Mouse (Mus musculus): ENCODE results near the gene Synpo2l. TPM values are rescaled to one million over a fixed set of nuclear protein-coding genes. Genes with fewer than 3 reads are reported as not detected.
"Not testable (repeated sequence)": the region's sequence is repeated elsewhere in the genome, so short reads cannot be mapped to it uniquely, and the experiment has no call there.

The Synpo2l gene
- polyA plus RNA-seq, 1 experiment = 4.3 TPM

DNA sequence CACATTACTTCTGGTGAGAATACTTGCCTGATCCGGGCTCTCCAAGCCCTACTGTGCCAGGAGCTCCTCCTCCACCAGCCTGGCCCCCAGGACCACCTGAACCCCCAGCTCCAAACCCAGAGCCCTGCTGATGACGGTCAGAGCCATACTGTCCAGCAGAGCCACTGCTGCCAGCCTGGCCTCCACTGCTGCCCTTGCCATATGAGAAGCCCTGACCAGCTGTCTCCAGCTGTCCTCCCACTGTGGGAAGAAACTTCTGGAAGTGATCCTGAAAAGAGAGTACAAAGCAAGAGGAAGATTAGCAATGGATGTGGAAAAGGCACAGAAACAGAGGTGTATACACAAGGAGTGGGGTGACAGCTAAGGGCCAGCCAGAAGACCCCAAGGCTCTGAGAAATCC lies 17.2 kb downstream of the Synpo2l start:
- H3K4me3 ChIP-seq (replicated peaks; ENCODE audit: extremely low read depth, low read depth, low read length) = no peak overlapping the region
- no peak for DNase-seq
- WGBS = 75% methylated on average over 2 of the region's 2 CpGs
- no peak for TF ChIP-seq POLR2A (IDR thresholded peaks at IDR 0.05; ENCODE audit: borderline replicate concordance, extremely low read depth, low read depth, low read length)
- H3K4me1 ChIP-seq (ENCODE audit: control insufficient read depth, insufficient read depth, low read length) = no peaks in the 10 kb centered on the region

DNA sequence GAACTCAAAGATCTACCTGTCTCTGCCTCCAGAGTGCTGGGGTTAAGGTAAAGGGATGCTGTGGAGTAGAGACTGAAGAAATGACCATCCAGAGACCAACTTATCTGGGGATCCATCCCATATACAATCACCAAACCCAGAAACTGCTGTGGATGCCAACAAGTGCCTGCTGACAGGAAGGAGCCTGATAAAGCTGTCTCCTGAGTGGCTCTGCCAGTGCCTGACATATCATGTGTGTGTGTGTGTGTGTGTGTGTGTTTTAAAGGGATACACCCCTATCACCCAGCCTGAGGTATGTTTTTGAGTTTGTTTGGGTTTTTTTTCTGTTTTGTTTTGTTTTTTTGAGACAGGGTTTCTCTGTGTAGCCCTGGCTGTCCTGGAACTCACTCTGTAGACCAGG lies 21.8 kb downstream of the Synpo2l start:
- Histone ChIP-seq H3K4me1 (ENCODE audit: control insufficient read depth, insufficient read depth, low read length) (peaks cover 5% of the 10 kb centered on the region; the same call in 1 of the 2 replicates), H3K4me3 (replicated peaks; ENCODE audit: extremely low read depth, low read depth, low read length) (no peak overlapping the region)
- DNase-seq = no peak
- no peak for TF ChIP-seq POLR2A (IDR thresholded peaks at IDR 0.05; ENCODE audit: borderline replicate concordance, extremely low read depth, low read depth, low read length)
- no peak for TF ChIP-seq CTCF (IDR thresholded peaks at IDR 0.05; ENCODE audit: insufficient read depth, low read length)

- no peak for DNase-seq
- H3K4me1 ChIP-seq (ENCODE audit: control insufficient read depth, insufficient read depth, low read length) = peaks cover 5% of the 10 kb centered on the region; the same call in 1 of the 2 replicates
- 33% methylated on average over 3 of the region's 3 CpGs for WGBS
- TF ChIP-seq POLR2A (IDR thresholded peaks at IDR 0.05; ENCODE audit: borderline replicate concordance, extremely low read depth, low read depth, low read length) (no peak), CTCF (IDR thresholded peaks at IDR 0.05; ENCODE audit: insufficient read depth, low read length) (no peak)
- H3K4me3 ChIP-seq (replicated peaks; ENCODE audit: extremely low read depth, low read depth, low read length) = no peak overlapping the region
Measured at GRCm38 (mm10) chr14:20645547-20645946, 22.6 kb downstream of the Synpo2l start.

DNA sequence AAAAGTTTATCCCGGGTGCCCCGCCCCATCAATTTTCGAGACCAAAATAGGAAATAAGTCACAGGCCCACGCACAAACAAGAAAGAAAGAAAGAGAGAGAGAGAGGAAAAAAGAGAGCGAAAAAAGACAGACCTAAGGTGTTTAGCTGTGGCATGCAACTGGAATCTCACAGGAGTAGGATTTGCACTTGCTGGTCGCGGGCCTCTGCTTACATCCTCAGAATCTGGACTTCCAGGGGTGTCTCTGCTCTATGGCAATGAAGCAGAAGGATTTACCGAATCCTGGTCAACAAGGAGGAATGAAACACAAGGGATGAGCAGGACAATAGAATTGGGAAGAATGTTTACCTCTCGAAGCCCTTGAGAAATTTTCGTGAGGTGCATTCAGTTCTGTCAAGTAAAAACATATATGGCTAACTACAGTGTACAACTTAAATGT lies 26.7 kb downstream of the Synpo2l start:
- TF ChIP-seq CTCF (IDR thresholded peaks at IDR 0.05; ENCODE audit: insufficient read depth, low read length) = no peak
- TF ChIP-seq POLR2A (IDR thresholded peaks at IDR 0.05; ENCODE audit: borderline replicate concordance, extremely low read depth, low read depth, low read length) = no peak
- no peak for DNase-seq
- 13% methylated on average over 10 of the region's 10 CpGs for WGBS
- peaks cover 7% of the 10 kb centered on the region for H3K4me1 ChIP-seq (ENCODE audit: control insufficient read depth, insufficient read depth, low read length)
- H3K4me3 ChIP-seq (replicated peaks; ENCODE audit: extremely low read depth, low read depth, low read length) = peak overlapping the region; percentile 95

GRCm38 (mm10) chr14:20640644-20641437 lies 27.3 kb downstream of the Synpo2l start, which contains the start of gene Usp54:
Usp54 (minus strand) TSS chr14:20641063.
- Histone ChIP-seq H3K4me1 (ENCODE audit: control insufficient read depth, insufficient read depth, low read length) (peaks cover 7% of the 10 kb centered on the region), H3K4me3 (replicated peaks; ENCODE audit: extremely low read depth, low read depth, low read length) (peak within 1 kb of the TSS; percentile 95)
- under 1% methylated on average over 73 of the region's 73 CpGs for WGBS
- DNase-seq = peak; percentile 94
- TF ChIP-seq CTCF (IDR thresholded peaks at IDR 0.05; ENCODE audit: insufficient read depth, low read length) = no peak
- TF ChIP-seq POLR2A (IDR thresholded peaks at IDR 0.05; ENCODE audit: borderline replicate concordance, extremely low read depth, low read depth, low read length) = peak; percentile 84

DNA sequence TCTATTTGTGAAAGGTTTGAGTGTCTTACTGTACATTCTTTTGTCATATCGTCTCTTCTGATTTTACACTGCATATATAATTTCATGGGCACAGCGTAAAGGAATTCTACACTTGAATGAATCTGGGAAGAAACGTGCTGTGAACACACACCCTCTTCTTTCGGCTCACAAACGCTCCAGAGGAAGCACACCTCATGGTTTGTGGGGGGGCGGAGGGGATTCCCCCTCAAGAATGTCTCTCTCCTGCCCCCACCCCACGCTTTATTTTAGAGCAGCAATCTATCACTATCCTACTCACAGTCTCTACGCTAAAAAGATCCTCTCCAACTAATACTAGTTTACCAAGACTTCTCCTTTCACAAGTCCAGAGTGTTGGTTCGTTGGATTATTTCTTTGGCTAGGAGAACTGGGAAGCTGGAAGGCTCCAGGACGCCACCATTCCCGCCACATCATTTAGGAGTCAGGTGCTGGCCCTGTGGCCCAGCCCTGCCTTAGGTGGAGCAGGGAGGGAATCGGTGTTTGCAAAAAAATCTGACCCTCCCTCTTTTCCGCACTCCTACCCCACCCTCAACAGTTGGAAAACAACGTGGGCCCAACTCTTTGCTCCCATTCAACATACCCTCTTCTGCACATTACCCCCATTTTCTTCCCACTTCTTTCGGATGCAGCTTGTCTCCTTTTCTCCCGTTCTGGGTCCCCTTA lies 28.1 kb downstream of the Synpo2l start:
- WGBS = 5% methylated on average over 16 of the region's 16 CpGs
- TF ChIP-seq CTCF (IDR thresholded peaks at IDR 0.05; ENCODE audit: insufficient read depth, low read length) (no peak), POLR2A (IDR thresholded peaks at IDR 0.05; ENCODE audit: borderline replicate concordance, extremely low read depth, low read depth, low read length) (no peak)
- no peak for DNase-seq
- Histone ChIP-seq H3K4me3 (replicated peaks; ENCODE audit: extremely low read depth, low read depth, low read length) (peak overlapping the region; percentile 95), H3K4me1 (ENCODE audit: control insufficient read depth, insufficient read depth, low read length) (peaks cover 7% of the 10 kb centered on the region)

DNA sequence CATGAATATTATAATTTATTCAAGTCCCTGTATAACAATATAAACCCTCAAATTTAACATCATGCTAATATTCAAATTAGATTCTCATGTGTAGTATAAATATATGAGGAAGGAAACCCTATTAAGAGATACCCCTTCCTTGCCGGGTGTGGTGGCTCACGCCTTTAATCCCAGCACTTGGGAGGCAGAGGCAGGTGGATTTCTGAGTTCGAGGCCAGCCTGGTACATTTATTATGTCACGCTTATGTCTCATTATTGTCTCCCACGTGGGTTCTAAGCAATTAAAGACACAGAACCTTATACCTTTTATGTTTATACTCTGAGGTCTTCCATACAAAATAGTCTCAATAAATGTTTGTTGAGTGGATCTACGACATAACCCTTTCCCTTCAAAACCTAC lies 29.5 kb downstream of the Synpo2l start:
- Histone ChIP-seq H3K4me1 (ENCODE audit: control insufficient read depth, insufficient read depth, low read length) (peaks cover 7% of the 10 kb centered on the region), H3K4me3 (replicated peaks; ENCODE audit: extremely low read depth, low read depth, low read length) (no peak overlapping the region)
- no peak for DNase-seq
- 86% methylated on average over 6 of the region's 6 CpGs for WGBS
- TF ChIP-seq CTCF (IDR thresholded peaks at IDR 0.05; ENCODE audit: insufficient read depth, low read length) (no peak), POLR2A (IDR thresholded peaks at IDR 0.05; ENCODE audit: borderline replicate concordance, extremely low read depth, low read depth, low read length) (no peak)

- Histone ChIP-seq H3K4me1 (ENCODE audit: control insufficient read depth, insufficient read depth, low read length) (peaks cover 7% of the 10 kb centered on the region), H3K4me3 (replicated peaks; ENCODE audit: extremely low read depth, low read depth, low read length) (no peak overlapping the region)
- 49% methylated on average over 2 of the region's 2 CpGs for WGBS
- TF ChIP-seq POLR2A (IDR thresholded peaks at IDR 0.05; ENCODE audit: borderline replicate concordance, extremely low read depth, low read depth, low read length) (no peak), CTCF (IDR thresholded peaks at IDR 0.05; ENCODE audit: insufficient read depth, low read length) (no peak)
- no peak for DNase-seq
Measured at GRCm38 (mm10) chr14:20637818-20638574, 30.2 kb downstream of the Synpo2l start.

- not testable (repeated sequence) for DNase-seq; H3K4me3 ChIP-seq (replicated peaks; ENCODE audit: extremely low read depth, low read depth, low read length); H3K4me1 ChIP-seq (ENCODE audit: control insufficient read depth, insufficient read depth, low read length)
- WGBS = 93% methylated on average over 3 of the region's 3 CpGs
Measured at GRCm38 (mm10) chr14:20636968-20637367, 31.2 kb downstream of the Synpo2l start.

Measured in lung, adult 2 months (tissue).